Mouse (Mus musculus): ENCODE measurements at regions not wholly inside any gene's neighbourhood (a gene's known extent, or its start where the extent isn't known, plus 50 kb on each side); places are given as distances from the start of the nearest gene placed in this dataset.

DNA sequence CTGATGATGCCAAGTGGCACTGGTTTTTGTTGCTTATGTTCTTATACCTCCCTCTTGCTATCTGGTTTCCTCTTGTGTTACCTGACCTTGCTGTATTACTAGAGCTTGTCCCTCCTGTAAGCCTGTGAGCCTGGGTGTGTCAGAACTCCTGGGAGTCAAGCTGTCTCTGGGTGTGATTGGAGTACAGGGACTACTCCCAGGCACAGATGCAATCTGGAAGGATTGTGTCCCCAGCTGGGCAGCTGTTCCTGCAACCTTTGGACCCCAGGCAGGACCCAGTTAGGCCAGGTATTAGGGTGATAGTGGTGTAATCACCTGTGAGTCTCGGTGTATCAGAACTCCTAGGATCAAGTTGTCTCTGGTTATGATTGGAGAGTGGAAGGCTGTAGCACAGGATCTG, 97.4 kb upstream of the Dock11 start:
- no peak for DNase-seq (ENCODE audit: low spot score)

GRCm38 (mm10) chrX:35813206-35813605, 75.4 kb upstream of the Dock11 start:
- DNase-seq (ENCODE audit: low spot score), result peak; percentile 18

DNA sequence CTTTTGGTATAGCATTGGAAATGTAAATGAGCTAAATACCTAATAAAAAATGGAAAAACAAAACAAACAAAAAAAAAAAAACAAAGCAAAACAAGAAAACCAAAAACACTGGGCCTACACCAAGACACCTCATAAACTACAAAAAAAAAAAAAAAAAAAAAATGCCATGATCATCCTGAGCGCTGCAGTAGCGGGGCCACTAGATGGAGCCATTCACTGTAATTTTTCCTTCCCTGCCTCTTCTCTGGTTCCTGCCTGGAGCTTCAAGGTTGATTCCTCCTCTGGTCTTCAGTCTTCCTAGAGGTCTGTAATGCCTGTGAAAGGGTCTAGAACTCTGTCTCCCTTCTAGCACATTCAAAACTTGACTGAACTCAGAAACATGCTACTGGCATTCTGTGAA, 54.2 kb upstream of the Dock11 start:
- peak; percentile 60 for DNase-seq (ENCODE audit: low spot score)

DNA sequence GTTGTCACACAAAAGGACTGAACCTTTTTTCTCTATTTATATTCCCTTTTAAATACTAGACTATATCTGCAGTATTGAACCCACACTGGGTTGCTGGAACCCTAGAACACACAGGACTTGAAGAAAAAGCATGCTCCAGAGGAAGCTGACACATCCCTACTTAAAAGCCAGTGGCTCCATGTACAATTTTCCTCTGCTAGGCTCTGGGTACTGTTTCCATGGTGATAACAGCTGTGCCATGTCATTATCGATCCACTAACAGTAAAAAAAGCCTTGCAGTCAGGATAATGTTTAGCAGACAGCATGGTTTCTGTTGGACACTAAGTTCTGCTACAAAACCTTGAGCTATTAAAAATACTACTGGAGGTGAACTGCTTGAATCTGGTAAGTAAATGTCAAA, 50.6 kb upstream of the Dock11 start:
- DNase-seq (ENCODE audit: low spot score), result peak; percentile 1

All from retina, embryonic 14.5 days (tissue).